Mouse (Mus musculus) v-Abl transformed pro-B cells (cell line): Measurements from ENCODE around the gene Clca3a2.
"Not testable (repeated sequence)": the region's sequence is repeated elsewhere in the genome, so short reads cannot be mapped to it uniquely, and the experiment has no call there.

ENCODE experiments used
- in situ Hi-C, 2 experiments: fragments of 400-800 bp; cut with MboI; formaldehyde crosslinking; loops; one replicate each; pipeline ENCODE4 v1.15.1; 2025; ENCODE audit not compliant: unreplicated experiment in 2 of 2

Gene Clca3a2

DNA sequence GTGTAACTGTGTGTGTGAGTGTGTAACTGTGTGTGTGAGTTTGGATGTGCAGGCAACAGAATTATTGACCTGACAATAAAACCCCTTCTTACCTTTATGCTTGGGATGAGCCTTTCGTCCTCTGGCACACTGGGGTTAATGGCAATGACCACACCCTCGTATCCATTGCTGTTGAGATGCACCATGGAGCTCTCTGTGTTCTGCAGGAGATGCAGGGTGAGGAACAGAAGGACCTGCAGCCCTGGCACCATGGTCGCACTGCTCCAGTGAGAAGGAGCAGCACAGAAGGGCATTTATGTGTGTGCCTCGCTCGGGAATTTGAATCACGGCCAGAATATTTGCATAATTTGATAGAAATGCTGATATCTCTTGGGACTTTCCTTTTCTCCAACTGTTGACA is at the start of gene Clca3a2:
Gene Clca3a2 (minus strand): TSS at position 276 of the 400 bp plus-strand sequence.
- in situ Hi-C loops = not testable (repeated sequence)

DNA sequence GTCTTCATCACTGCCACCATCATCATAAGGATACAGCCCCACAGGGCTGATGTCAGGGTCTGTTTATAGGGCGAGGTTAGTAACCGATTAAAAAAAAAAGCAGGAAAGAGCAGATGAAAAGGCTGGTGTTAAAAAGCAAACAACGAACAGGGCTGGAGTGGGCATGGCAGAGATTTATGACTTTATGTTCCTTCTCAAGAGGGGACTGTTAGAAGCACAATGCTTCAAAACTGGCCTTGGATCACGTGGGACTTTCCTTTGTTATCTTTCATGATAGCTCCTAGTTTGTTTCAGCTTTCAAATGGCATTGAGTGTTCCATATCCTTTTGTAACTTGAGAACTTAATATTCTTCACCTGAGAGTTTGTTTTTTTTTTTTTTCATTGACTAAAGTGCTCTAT is 30.3 kb upstream of the Clca3a2 start:
- in situ Hi-C loops = no loop called here

DNA sequence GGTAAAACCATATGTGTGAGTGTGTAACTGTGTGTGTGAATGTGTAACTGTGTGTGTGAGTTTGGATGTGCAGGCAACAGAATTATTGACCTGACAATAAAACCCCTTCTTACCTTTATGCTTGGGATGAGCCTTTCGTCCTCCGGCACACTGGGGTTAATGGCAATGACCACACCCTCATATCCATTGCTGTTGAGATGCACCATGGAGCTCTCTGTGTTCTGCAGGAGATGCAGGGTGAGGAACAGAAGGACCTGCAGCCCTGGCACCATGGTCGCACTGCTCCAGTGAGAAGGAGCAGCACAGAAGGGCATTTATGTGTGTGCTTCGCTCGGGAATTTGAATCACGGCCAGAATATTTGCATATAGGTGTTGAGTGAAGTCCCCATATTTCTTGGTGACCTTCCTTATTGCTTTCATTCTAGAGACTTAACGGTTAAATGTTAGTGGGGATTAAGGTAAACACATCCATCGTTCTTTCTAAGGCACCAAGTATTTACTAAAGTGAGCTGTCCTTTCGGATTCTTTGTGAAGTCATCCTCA is 29.8 kb upstream of the Clca3a2 start, which contains the start of gene Clca3b:
Gene Clca3b (minus strand): TSS at position 344 of the 543 bp plus-strand sequence.
- in situ Hi-C loops = not testable (repeated sequence)

DNA sequence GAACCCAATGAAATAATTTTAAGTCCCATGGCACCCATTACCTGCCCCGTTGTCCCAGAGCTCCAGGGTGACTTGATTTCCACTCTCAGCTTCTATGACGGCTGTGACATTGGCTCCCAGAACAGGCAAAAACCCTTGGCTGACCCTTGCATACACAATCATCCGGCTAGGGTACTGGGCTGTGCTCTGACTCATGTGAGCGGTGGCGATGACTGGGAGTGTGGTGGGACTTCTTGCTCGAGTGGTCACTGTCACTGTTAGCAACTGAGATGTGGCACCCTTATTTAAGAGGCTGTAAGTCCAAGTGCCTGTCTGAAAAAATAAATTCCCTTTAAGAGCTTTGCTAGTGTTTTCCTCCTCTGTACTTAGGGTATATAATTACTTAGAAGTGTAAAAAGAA is 8.0 kb upstream of the Clca3a2 start:
- in situ Hi-C loops = loop anchor here in 1 of 2 experiments (10.0 kb wide), 1 partner anchor 298 kb away; no protein-coding TSS in a partner anchor

DNA sequence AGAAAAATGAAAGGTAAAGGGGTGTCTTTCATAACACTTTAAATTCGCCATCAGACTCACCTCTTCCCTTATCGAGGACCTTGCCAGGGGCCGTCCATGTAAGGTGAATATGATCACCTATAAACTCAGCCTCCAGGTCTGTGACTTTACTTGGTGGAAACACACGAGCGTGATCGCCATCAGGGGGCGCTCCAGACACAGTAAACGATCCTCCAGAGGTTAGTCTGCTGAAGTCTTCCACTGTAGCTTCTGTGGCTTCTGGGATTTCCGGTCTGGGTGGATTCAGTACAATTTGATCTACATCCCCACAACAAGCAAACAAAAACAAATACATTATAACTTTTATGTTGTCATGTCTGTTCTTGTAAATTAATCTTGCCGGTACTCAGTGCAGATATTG is 5.9 kb upstream of the Clca3a2 start:
- in situ Hi-C loops = loop anchor here in 1 of 2 experiments (10.0 kb wide), 1 partner anchor 300 kb away; no protein-coding TSS in a partner anchor

DNA sequence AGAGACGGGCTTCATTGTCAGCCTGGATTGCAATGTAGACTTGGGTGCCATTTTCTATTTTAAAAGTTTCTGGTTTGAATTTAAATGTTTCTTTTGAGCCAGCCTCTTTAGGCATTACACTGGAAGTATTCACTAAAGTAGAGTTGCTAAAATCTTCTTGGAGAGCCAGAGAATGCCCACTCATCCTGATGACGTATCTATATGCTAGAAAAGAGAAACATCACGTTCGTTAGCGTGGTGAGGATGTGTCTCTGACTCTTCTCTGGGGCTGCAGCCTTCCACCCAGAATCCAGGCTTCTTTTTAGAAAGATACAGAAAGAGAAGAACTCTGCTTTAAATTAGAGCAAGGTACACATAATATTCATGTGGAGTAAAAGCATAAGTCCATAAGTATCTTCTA is 4.0 kb upstream of the Clca3a2 start:
- in situ Hi-C loops = loop anchor here in 1 of 2 experiments (10.0 kb wide), 1 partner anchor 301 kb away; no protein-coding TSS in a partner anchor

DNA sequence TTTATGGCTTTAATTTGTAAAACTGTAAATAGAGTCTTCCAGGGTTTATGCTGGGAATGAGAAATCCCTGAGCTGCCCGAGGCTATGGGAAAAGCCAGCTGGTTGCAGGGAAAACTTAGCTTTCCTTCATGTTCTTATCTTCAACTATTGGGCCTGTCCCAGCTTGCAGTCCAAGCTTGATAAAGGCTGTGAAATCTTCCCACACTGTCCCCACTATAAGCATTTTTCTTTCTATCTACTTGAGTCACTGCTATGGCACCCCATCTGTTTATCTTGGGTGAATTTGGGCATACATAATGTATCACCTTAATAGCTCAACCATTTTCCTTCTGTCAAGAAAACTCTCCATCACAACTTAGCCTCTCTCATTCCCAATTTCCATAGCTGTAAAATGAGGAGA is 1.3 kb upstream of the Clca3a2 start:
- in situ Hi-C loops = loop anchor here in 1 of 2 experiments (10.0 kb wide), 1 partner anchor 304 kb away; no protein-coding TSS in a partner anchor

DNA sequence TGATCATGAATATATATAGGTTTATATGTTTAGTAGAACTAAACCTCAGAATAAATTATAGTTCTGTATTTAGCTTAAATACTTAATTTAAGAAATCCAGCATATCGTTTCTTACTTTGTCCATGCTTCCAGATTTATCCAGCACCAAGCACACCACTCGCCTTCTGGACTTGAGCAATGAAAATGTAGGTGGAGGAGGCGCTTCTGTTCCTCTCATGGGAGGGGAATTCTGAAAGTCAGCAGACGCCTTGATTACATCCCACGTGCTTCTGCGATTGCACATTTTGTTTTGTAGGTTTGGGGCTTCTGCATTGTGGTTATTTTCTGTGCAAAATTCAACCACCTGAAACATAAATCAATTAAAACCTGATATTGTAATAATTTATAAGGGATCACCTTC is 6.0 kb downstream of the Clca3a2 start:
- in situ Hi-C loops = not testable (repeated sequence)

DNA sequence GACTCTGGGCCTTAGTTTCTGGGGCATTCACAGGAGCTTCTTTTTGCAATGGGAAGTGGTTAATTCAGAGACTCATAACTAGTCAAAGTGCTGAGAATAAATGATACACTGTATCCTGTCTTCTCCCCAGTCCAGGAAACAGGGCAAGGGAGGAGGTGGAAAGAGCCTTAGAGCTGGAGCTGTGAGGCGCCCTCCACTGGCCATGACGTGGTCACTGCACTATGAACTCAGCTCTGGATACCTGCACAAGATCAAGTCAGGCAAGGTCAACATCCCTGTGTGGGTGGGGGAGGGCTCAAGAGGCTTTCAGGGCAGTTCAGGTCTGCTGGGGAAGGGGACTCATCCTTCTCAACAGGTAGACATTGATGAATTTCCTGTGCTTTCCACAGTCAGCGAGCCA is 7.5 kb downstream of the Clca3a2 start:
- in situ Hi-C loops = no loop called here

DNA sequence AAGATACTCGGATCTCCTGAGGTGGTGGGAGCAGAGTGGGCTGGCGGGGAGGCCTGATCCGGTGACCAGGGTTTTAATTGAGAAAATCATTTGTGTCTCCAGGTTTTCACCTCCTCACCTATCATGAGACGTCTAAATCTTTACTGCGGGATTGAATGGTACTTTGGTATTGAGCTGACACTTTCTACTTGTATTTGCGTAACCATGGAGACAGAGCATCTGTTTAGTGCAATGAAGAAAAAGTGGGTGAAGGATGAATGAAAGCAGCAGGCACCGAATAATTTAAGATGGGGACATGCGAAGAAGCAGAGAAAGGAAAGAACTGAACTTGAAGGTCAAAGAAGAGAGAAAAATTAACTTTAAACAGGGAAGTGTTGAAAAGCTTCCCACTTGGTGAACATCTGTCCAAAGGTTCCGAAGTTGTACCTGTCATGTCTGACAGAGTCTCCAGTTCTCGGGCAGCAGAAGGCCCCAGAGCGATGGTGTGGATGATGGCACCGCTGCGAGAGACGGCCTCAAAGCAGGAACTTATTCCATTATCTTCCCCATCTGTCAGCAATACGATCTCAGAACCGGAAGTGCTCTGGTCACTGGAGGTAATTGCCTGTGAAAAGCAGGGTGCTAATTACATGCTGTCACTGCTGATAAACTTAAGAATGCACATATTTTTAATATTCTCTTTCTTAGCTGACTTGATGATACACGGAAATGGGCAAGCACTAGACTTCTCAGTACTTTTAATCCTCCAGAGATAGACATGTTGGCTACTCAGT is 11.0 kb downstream of the Clca3a2 start:
- in situ Hi-C loops = not testable (repeated sequence)

DNA sequence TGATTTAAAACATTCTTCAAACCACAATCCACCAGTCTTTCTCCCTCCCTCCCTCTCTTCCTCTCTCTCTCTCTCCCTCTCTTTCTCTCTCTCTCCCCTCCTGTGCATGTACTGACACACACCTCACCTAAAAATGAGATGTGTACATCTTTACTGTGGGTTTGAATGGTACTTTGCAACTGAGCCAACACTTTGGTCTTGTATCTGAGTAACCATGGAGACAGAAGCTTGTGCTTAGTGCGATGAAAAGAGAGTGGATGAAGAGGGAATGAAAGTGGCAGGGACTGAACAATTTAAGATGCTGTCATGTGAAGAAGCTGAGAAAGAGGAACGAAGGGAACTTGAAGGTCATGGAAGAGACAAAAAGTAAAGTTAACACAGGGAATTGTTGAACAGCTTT is 12.7 kb downstream of the Clca3a2 start:
- in situ Hi-C loops = not testable (repeated sequence)

DNA sequence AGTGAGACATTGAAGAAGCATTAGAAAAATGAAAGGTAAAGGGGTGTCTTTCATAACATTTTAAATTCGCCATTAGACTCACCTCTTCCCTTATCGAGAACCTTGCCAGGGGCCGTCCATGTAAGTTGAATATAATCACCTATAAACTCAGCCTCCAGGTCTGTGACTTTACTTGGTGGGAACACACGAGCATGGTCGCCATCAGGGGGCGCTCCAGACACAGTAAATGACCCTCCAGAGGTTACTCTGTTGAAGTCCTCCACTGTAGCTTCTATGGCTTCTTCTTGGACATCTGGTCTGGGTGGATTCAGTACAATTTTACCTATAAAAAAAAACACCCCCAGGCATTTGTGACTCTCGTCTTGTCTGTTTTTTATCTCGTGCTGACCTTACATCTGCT is 17.4 kb downstream of the Clca3a2 start:
- in situ Hi-C loops = no loop called here

DNA sequence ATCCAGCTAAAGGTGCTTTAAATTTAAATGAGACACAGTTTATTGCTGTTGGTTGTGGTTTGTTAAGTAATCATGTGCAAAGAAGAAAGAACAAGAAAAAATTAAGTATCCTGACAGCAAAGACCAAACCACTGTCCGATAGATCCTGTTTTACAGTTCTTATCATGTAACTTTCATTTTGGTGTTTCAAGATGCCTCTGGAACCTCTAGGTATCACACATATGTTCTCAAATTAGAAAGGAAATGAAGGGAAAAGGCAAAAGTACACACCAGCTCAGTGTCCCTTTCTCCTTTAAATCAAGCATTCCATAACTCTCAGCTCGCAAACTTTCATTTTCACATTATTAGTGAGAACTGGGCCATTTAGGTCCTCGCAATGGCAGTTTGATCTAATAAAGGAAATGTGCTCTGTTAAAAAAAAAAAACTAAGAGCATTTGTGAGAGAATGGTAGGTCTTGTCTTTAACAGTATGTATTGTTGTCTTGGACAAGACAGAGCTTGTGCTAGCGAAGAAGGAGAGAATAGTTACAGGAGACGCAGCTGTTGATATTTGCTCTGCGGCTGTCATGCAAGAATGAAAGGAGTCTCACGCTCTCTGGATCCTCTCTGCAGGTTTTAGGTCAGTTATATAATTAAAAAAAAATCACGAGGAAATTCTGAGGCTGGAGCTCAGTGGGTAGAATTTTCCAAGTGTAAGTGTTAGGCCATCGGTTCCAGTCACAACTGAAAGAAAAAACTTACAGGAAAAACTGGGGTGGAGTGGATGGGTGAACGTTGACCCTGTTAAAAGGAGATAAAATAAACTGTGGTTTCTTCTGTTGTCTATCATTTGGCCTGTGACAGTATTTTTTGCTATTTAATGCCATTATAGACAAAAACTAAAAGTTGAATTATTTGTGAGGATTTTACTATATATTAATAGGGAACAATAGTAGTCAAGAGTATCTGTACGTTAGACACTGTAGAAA is 33.8 kb downstream of the Clca3a2 start:
- in situ Hi-C loops = no loop called here

DNA sequence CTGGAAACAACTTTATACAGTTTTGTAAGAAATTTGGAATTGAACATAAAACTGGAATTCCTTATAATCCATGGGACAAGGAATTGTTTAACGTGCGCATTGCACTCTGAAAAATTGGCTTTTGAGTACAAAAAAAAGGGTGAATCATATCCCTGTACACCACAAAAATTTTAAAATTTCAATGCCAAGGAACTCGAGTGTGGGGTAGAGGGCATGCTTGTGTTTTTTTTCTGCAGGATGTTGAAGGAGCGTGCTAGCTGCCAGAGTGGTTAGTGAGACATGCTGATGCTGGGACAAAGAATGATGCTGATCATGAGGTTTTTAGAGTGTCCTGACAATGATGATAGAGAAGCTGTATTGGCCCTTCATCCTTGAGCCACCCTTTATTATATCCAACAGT is 54.1 kb downstream of the Clca3a2 start:
- in situ Hi-C loops = no loop called here

DNA sequence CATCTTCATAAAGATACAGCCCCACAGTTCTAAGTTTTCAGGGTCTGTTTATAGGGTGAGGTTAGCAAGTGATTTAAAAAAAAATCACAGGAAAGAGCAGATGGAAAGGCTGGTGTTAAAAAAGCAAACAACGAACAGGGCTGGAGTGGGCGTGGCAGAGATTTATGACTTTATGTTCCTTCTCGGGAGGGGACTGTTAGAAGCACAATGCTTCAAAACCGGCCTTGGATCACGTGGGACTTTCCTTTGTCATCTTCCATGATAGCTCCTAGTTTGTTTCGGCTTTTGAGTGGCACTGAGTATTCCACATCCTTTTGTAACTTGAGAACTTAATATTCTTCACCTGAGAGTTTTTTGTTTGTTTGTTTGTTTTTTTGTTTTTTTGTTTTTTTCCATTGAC is 57.8 kb downstream of the Clca3a2 start:
- in situ Hi-C loops = no loop called here

DNA sequence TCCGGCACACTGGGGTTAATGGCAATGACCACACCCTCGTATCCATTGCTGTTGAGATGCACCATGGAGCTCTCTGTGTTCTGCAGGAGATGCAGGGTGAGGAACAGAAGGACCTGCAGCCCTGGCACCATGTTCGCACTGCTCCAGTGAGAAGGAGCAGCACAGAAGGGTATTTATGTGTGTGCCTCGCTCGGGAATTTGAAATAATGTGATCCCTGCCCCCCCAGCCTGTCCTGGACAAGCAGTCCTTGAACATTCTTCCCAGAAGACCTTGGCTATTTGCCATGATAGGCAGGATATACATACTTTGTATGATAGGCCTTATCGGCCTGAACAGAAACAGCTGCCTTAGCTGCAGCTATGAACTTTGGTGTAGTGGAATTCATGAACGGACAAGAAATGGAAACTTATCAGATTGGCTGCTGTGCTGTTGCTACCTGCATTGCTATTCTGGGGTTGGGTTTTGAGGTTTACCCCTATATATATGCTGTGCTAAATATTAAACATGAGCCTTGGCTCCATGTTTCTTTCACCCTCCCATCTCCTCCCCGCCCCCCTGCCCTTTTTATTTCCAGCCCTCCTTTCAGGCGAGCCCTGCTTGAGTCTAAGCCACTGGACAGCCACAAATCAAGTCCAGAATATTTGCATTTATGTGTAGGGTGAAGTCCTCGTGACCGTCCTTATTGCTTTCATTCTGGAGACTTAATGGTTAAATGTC is 58.5 kb downstream of the Clca3a2 start, which contains the start of gene Clca3a1:
Gene Clca3a1 (minus strand): TSS at position 386 of the 718 bp plus-strand sequence.
- in situ Hi-C loops = no loop called here

DNA sequence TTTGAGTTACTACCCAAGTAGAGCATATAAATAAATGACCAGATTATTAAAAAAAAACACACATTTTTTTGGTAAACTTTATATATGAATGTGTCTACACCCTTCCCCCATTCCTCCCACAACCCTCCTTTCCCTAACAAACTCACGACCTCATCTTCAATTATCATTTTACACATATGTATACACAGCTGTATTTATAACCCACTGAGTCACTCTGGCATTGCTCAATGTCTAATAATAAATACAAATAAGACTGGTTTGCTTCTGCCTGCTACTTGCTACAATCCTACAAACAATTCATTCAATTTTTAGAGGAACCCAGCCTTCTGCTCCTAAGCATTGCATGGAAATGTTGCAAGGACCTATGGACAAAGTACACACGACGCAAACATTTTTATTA is 59.6 kb downstream of the Clca3a2 start:
- in situ Hi-C loops = no loop called here

DNA sequence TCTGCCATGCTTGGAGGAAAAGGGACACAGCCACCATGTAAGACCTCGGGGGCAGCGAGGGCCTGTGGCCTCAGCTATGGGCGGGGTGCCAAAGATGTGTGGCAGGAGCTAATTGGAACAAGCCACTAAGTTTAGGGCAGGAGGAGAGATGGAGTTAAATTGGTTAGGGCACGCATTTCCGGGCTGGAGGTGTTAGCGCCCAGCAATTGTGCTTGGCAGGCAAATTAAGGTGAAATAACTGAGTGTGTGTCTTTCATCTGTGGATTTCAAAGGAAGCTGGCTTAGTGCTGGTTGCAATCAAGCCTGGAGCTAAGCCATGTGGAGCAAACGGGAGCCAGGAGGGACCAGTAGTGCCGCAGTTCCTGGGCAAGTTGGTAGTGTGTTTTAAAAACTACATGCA is 63.2 kb downstream of the Clca3a2 start:
- in situ Hi-C loops = not testable (repeated sequence)

DNA sequence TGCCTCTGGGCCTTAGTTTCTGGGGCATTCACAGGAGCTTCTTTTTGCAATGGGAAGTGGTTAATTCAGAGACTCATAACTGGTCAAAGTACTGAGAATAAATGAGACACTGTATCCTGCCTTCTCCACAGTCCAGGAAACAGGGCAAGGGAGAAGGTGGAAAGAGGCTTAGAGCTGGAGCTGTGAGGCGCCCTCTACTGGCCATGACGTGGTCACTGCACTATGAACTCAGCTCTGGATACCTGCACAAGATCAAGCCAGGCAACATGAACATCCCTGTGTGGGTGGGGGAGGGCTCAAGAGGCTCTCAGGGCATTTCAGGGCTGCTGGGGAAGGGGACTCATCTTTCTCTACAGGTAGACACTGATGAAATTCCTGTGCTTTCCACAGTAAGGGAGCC is 66.2 kb downstream of the Clca3a2 start:
- in situ Hi-C loops = no loop called here
